Mouse (Mus musculus): ENCODE results near the gene Hist1h4j. TPM values are rescaled to one million over a fixed set of nuclear protein-coding genes. Genes with fewer than 3 reads are reported as not detected.
A peak's percentile ranks its signal among the peaks of the same experiment; 100 is the strongest.
"Not testable (repeated sequence)": the region's sequence is repeated elsewhere in the genome, so short reads cannot be mapped to it uniquely, and the experiment has no call there.

Gene Hist1h4j
- polyA plus RNA-seq, 1 experiment from 2014 or later, result 0.75 TPM

- Histone ChIP-seq H3K27ac (peak overlapping the region; percentile 95), H3K27me3 (replicated peaks) (no peaks in the 10 kb centered on the region), H3K4me3 (peak overlapping the region; percentile 62), H3K4me1 (peaks cover 33% of the 10 kb centered on the region), H3K9me3 (replicated peaks) (no peaks in the 10 kb centered on the region), H3K36me3 (no peaks in the 10 kb centered on the region), H3K4me2 (peak overlapping the region; percentile 77), H3K9ac (peak overlapping the region; percentile 77)
- peak; percentile 62 for ATAC-seq
- under 1% methylated on average over 21 of the region's 21 CpGs for WGBS (ENCODE audit: insufficient replicate concordance)
Observed at GRCm38 (mm10) chr13:21734010-21734905, 606 bp upstream of the Hist1h4j start.

- H3K4me3 ChIP-seq, result no peak overlapping the region
- 30% methylated on average over 1 of the region's 1 CpGs for WGBS (ENCODE audit: insufficient replicate concordance)
Observed at GRCm38 (mm10) chr13:21745006-21745405, 10.1 kb downstream of the Hist1h4j start.

GRCm38 (mm10) chr13:21749387-21750158 is 14.7 kb downstream of the Hist1h4j start:
- under 1% methylated on average over 5 of the region's 5 CpGs for WGBS (ENCODE audit: insufficient replicate concordance)
- peaks cover 4% of the 10 kb centered on the region for H3K36me3 ChIP-seq
- H3K9me3 ChIP-seq (replicated peaks), result no peaks in the 10 kb centered on the region
- H3K4me2 ChIP-seq, result peak overlapping the region; percentile 68
- ATAC-seq, result no peak
- peak overlapping the region; percentile 80 for H3K9ac ChIP-seq
- peak overlapping the region; percentile 61 for H3K4me3 ChIP-seq
- peaks cover 49% of the 10 kb centered on the region for H3K4me1 ChIP-seq
- H3K27ac ChIP-seq, result peak overlapping the region; percentile 99
- no peaks in the 10 kb centered on the region for H3K27me3 ChIP-seq (replicated peaks)

More at GRCm38 (mm10) chr13:21745006-21745405, 10.1 kb downstream of the Hist1h4j start:
- Histone ChIP-seq H3K9ac (no peak overlapping the region), H3K9me3 (replicated peaks) (no peaks in the 10 kb centered on the region), H3K36me3 (peaks cover 4% of the 10 kb centered on the region), H3K27ac (no peak overlapping the region), H3K4me2 (no peak overlapping the region), H3K27me3 (replicated peaks) (no peaks in the 10 kb centered on the region), H3K4me1 (peaks cover 29% of the 10 kb centered on the region)
- no peak for ATAC-seq

- WGBS (ENCODE audit: insufficient replicate concordance), result under 1% methylated on average over 41 of the region's 56 CpGs
- H3K36me3 ChIP-seq; H3K9me3 ChIP-seq (replicated peaks); H3K27me3 ChIP-seq (replicated peaks): not testable (repeated sequence)
- ATAC-seq, result peak; percentile 64
- H3K4me3 ChIP-seq, result peak within 1 kb of the TSS; percentile 61
- peak within 1 kb of the TSS; percentile 80 for H3K9ac ChIP-seq
- H3K27ac ChIP-seq, result peak within 1 kb of the TSS; percentile 99
- H3K4me1 ChIP-seq, result peaks cover 46% of the 10 kb centered on the region
- peak within 1 kb of the TSS; percentile 69 for H3K4me2 ChIP-seq
Observed at GRCm38 (mm10) chr13:21750159-21751017, 15.5 kb downstream of the Hist1h4j start, which contains the start of gene Hist1h4k. Hist1h4k (minus strand) TSS chr13:21750505.

- no peaks in the 10 kb centered on the region for H3K27me3 ChIP-seq (replicated peaks)
- peak overlapping the region; percentile 99 for H3K27ac ChIP-seq
- peaks cover 43% of the 10 kb centered on the region for H3K4me1 ChIP-seq
- H3K9me3 ChIP-seq (replicated peaks), result no peaks in the 10 kb centered on the region
- H3K4me3 ChIP-seq, result peak overlapping the region; percentile 56; the same call in 1 of the 2 replicates
- peaks cover 4% of the 10 kb centered on the region for H3K36me3 ChIP-seq
- H3K9ac ChIP-seq, result peak overlapping the region; percentile 80
- ATAC-seq, result no peak
- H3K4me2 ChIP-seq, result peak overlapping the region; percentile 69
Observed at GRCm38 (mm10) chr13:21751417-21751816, 16.6 kb downstream of the Hist1h4j start.

GRCm38 (mm10) chr13:21751827-21752226 is 17.0 kb downstream of the Hist1h4j start:
- no peaks in the 10 kb centered on the region for H3K9me3 ChIP-seq (replicated peaks)
- H3K36me3 ChIP-seq, result peaks cover 4% of the 10 kb centered on the region
- no peaks in the 10 kb centered on the region for H3K27me3 ChIP-seq (replicated peaks)
- H3K9ac ChIP-seq, result peak overlapping the region; percentile 80
- peaks cover 44% of the 10 kb centered on the region for H3K4me1 ChIP-seq
- ATAC-seq, result no peak
- WGBS (ENCODE audit: insufficient replicate concordance), result 38% methylated on average over 3 of the region's 3 CpGs
- H3K27ac ChIP-seq, result peak overlapping the region; percentile 99
- H3K4me3 ChIP-seq, result peak overlapping the region; percentile 56
- peak overlapping the region; percentile 69 for H3K4me2 ChIP-seq

- ATAC-seq, result no peak
- Histone ChIP-seq H3K36me3 (peaks cover 2% of the 10 kb centered on the region), H3K4me3 (peak overlapping the region; percentile 56), H3K27ac (peak overlapping the region; percentile 99), H3K27me3 (replicated peaks) (no peaks in the 10 kb centered on the region), H3K9me3 (replicated peaks) (no peaks in the 10 kb centered on the region), H3K4me2 (peak overlapping the region; percentile 69), H3K9ac (peak overlapping the region; percentile 80), H3K4me1 (peaks cover 41% of the 10 kb centered on the region)
- WGBS (ENCODE audit: insufficient replicate concordance), result 34% methylated on average over 3 of the region's 3 CpGs
Observed at GRCm38 (mm10) chr13:21752356-21752755, 17.5 kb downstream of the Hist1h4j start.

- Histone ChIP-seq H3K27me3 (replicated peaks) (no peaks in the 10 kb centered on the region), H3K4me2 (peak overlapping the region; percentile 69), H3K36me3 (no peaks in the 10 kb centered on the region), H3K9me3 (replicated peaks) (no peaks in the 10 kb centered on the region), H3K27ac (peak overlapping the region; percentile 99), H3K4me1 (peaks cover 37% of the 10 kb centered on the region), H3K9ac (peak overlapping the region; percentile 80), H3K4me3 (peak overlapping the region; percentile 56)
- ATAC-seq, result no peak
- WGBS (ENCODE audit: insufficient replicate concordance), result under 1% methylated on average over 10 of the region's 10 CpGs
Observed at GRCm38 (mm10) chr13:21753051-21753523, 18.2 kb downstream of the Hist1h4j start.

GRCm38 (mm10) chr13:21753524-21754285 is 18.8 kb downstream of the Hist1h4j start, which contains the start of the genes Hist1h2ak and Hist1h2bn:
Hist1h2ak (minus strand) TSS chr13:21753827.
Hist1h2bn (plus strand) TSS chr13:21754123.
- peak within 1 kb of the TSS; percentile 69 for H3K4me2 ChIP-seq
- peak within 1 kb of the TSS; percentile 80 for H3K9ac ChIP-seq
- not testable (repeated sequence) for H3K27me3 ChIP-seq (replicated peaks); H3K36me3 ChIP-seq; H3K9me3 ChIP-seq (replicated peaks)
- under 1% methylated on average over 49 of the region's 50 CpGs for WGBS (ENCODE audit: insufficient replicate concordance)
- H3K27ac ChIP-seq, result peak within 1 kb of the TSS; percentile 99
- ATAC-seq, result peak; percentile 86
- H3K4me3 ChIP-seq, result peak within 1 kb of the TSS; percentile 56
- H3K4me1 ChIP-seq, result peaks cover 34% of the 10 kb centered on the region

- H3K9me3 ChIP-seq (replicated peaks); H3K36me3 ChIP-seq; H3K27me3 ChIP-seq (replicated peaks): not testable (repeated sequence)
- peaks cover 31% of the 10 kb centered on the region for H3K4me1 ChIP-seq
- ATAC-seq, result peak; percentile 19
- WGBS (ENCODE audit: insufficient replicate concordance), result 1% methylated on average over 26 of the region's 26 CpGs
- peak overlapping the region; percentile 69 for H3K4me2 ChIP-seq
- peak overlapping the region; percentile 56 for H3K4me3 ChIP-seq
- peak overlapping the region; percentile 99 for H3K27ac ChIP-seq
- peak overlapping the region; percentile 73 for H3K9ac ChIP-seq
Observed at GRCm38 (mm10) chr13:21754294-21755001, 19.6 kb downstream of the Hist1h4j start.
